ENCODE assay signal across 8 mouse cellular contexts in genomic region chr11:95118505-95118904, GRCm38 (mm10). TPM values are rescaled to one million over a fixed set of nuclear protein-coding genes. Genes with fewer than 3 reads are reported as not detected.
A peak's percentile ranks its signal among the peaks of the same experiment; 100 is the strongest.
DNase-seq lines count a peak whose midpoint lies in the region; ATAC-seq and TF ChIP-seq lines count a peak whose summit lies in the region.
"Had no signal": no experiment of that assay in that cellular context is flagged by ENCODE, and none has a peak within 500 bp of the region (broad histone marks: within the 10 kb centered on the region; RNA-seq: fewer than 3 reads in every experiment).

No protein-coding gene starts in this region.

- H3K27me3 ChIP-seq in hindbrain, embryonic 14.5 days (ENCODE audit: control insufficient read depth, insufficient read depth, low read length): peaks cover 57% of the 10 kb centered on the region
- H3K27me3 ChIP-seq in midbrain, embryonic 12.5 days: peaks cover 65% of the 10 kb centered on the region
- H3K27me3 ChIP-seq in splenic B cell, adult 2 months (ENCODE audit: control insufficient read depth, insufficient read depth, low read length, poor library complexity, severe bottlenecking): no peaks in the 10 kb centered on the region; the same call in 1 of the 2 replicates

- WGBS in hindbrain, embryonic 14.5 days: 2% methylated on average over 8 of the region's 8 CpGs
- WGBS in midbrain, embryonic 12.5 days: 6% methylated on average over 8 of the region's 8 CpGs

- intact Hi-C loops in left cerebral cortex, adult 2 months (cut with DNase I): loop anchor here (2.0 kb wide), 1 partner anchor 402 kb away; no protein-coding TSS in a partner anchor

- DNase-seq in ES-CJ7 (ENCODE audit: low read depth, low spot score): peak; percentile 87
- DNase-seq in adrenal gland, postnatal 25 days: peak; percentile 81
- peak; percentile 82 for DNase-seq in hindbrain, embryonic 14.5 days (ENCODE audit: low spot score)
- peak; percentile 63 to 81 for DNase-seq in left cerebral cortex, adult 2 months (ENCODE audit: extremely low spot score in 1 of 2, low spot score in 2 of 2)
- peak; percentile 43 for DNase-seq in splenic B cell, adult 2 months (ENCODE audit: low read depth, low spot score)

- H3K4me2 ChIP-seq in hindbrain, embryonic 14.5 days (replicated peaks): no peak overlapping the region
- H3K4me2 ChIP-seq in midbrain, embryonic 12.5 days (replicated peaks): 0 out of 2 replicates have a peak overlapping the region, but pooled peaks have one; percentile 5

- no peaks in the 10 kb centered on the region for H3K36me3 ChIP-seq in hindbrain, embryonic 14.5 days (replicated peaks; ENCODE audit: control insufficient read depth, insufficient read depth)
- H3K36me3 ChIP-seq in midbrain, embryonic 12.5 days: no peaks in the 10 kb centered on the region
- H3K36me3 ChIP-seq in splenic B cell, adult 2 months (ENCODE audit: control insufficient read depth, insufficient read depth, low read length, poor library complexity, severe bottlenecking): no peaks in the 10 kb centered on the region

- peak; percentile 96 for TF ChIP-seq CTCF in embryonic fibroblast, embryonic 13.5 days (IDR thresholded peaks at IDR 0.05; ENCODE audit: borderline replicate concordance, insufficient read depth, low read length)
- TF ChIP-seq CTCF in left cerebral cortex, adult 2 months (IDR thresholded peaks at IDR 0.05): peak; percentile 89

- no peak for TF ChIP-seq POLR2A in embryonic fibroblast, embryonic 13.5 days (IDR thresholded peaks at IDR 0.05; ENCODE audit: low read depth, low read length)

- no peak overlapping the region for H3K27ac ChIP-seq in embryonic fibroblast, embryonic 13.5 days (ENCODE audit: insufficient read depth, low read length)
- no peak overlapping the region for H3K27ac ChIP-seq in hindbrain, embryonic 14.5 days
- no peak overlapping the region for H3K27ac ChIP-seq in left cerebral cortex, adult 2 months
- H3K27ac ChIP-seq in midbrain, embryonic 12.5 days (replicated peaks): no peak overlapping the region

- peak; percentile 72; the same call in 1 of the 2 replicates for ATAC-seq in hindbrain, embryonic 14.5 days (ENCODE audit: low FRiP score)
- no peak for ATAC-seq in midbrain, embryonic 12.5 days (ENCODE audit: low FRiP score, low read depth)

- H3K4me1 ChIP-seq in embryonic fibroblast, embryonic 13.5 days (ENCODE audit: control insufficient read depth, insufficient read depth, low read length): no peaks in the 10 kb centered on the region
- peaks cover 19% of the 10 kb centered on the region; the same call in 1 of the 2 replicates for H3K4me1 ChIP-seq in hindbrain, embryonic 14.5 days (replicated peaks; ENCODE audit: control insufficient read depth, insufficient read depth, low read length)
- peaks cover 22% of the 10 kb centered on the region for H3K4me1 ChIP-seq in midbrain, embryonic 12.5 days

- H3K9ac ChIP-seq in hindbrain, embryonic 14.5 days: no peak overlapping the region
- no peak overlapping the region for H3K9ac ChIP-seq in midbrain, embryonic 12.5 days (replicated peaks)

- no peaks in the 10 kb centered on the region for H3K9me3 ChIP-seq in hindbrain, embryonic 14.5 days (ENCODE audit: control insufficient read depth, low read length)
- H3K9me3 ChIP-seq in midbrain, embryonic 12.5 days: no peaks in the 10 kb centered on the region

- H3K4me3 ChIP-seq in embryonic fibroblast, embryonic 13.5 days (ENCODE audit: insufficient read depth, low read length): no peak overlapping the region
- H3K4me3 ChIP-seq in hindbrain, embryonic 14.5 days (replicated peaks; ENCODE audit: low read length): no peak overlapping the region
- no peak overlapping the region for H3K4me3 ChIP-seq in left cerebral cortex, adult 2 months
- no peak overlapping the region for H3K4me3 ChIP-seq in midbrain, embryonic 12.5 days

RNA-seq across cellular contexts. Expression of gene Dlx3, which starts 1.4 kb away (rescaled TPM):
- total RNA-seq in adrenal gland, postnatal 25 days (2021): not detected in 2 replicates
- 0.19 TPM in 1 of 2 replicates, not detected in the other for polyA plus RNA-seq in embryonic fibroblast, embryonic 13.5 days (2011; ENCODE audit: insufficient read length, low read depth, missing spikeins)
- polyA plus RNA-seq in hindbrain, embryonic 14.5 days (2014; fragmentation: Nextera tagmentation; extraction: Ambion mirVana): 0.07 and 0.27 TPM in 2 replicates
- total RNA-seq in left cerebral cortex, adult 2 months (2021): not detected
- polyA plus RNA-seq in midbrain, embryonic 12.5 days (2016; fragmentation: Nextera tagmentation; extraction: Ambion mirVana): 0.67 and 0.71 TPM in 2 replicates

RNA-seq across cellular contexts. Expression of gene Dlx4, which starts 27.6 kb away (rescaled TPM):
- not detected in 2 replicates for total RNA-seq in adrenal gland, postnatal 25 days (2021)
- not detected in 2 replicates for polyA plus RNA-seq in embryonic fibroblast, embryonic 13.5 days (2011; ENCODE audit: insufficient read length, low read depth, missing spikeins)
- not detected in 2 replicates for polyA plus RNA-seq in hindbrain, embryonic 14.5 days (2014; fragmentation: Nextera tagmentation; extraction: Ambion mirVana)
- not detected for total RNA-seq in left cerebral cortex, adult 2 months (2021)
- not detected in 2 replicates for polyA plus RNA-seq in midbrain, embryonic 12.5 days (2016; fragmentation: Nextera tagmentation; extraction: Ambion mirVana)
- polyA plus RNA-seq: large intestine, adult 2 months had no signal

RNA-seq across cellular contexts. Expression of gene Itga3, which starts 41.9 kb away (rescaled TPM):
- 36.8 and 40.7 TPM in 2 replicates for total RNA-seq in adrenal gland, postnatal 25 days (2021)
- polyA plus RNA-seq in embryonic fibroblast, embryonic 13.5 days (2011; ENCODE audit: insufficient read length, low read depth, missing spikeins): 6.9 and 12.8 TPM in 2 replicates
- 15.6 and 16.9 TPM in 2 replicates for polyA plus RNA-seq in hindbrain, embryonic 14.5 days (2014; fragmentation: Nextera tagmentation; extraction: Ambion mirVana)
- 10 to 100 TPM; 17.4 to 17.8 TPM for total RNA-seq in left cerebral cortex, adult 2 months (2021)
- polyA plus RNA-seq in midbrain, embryonic 12.5 days (2016; fragmentation: Nextera tagmentation; extraction: Ambion mirVana): 6.3 and 6.5 TPM in 2 replicates
